Mouse (Mus musculus) megakaryocyte-erythroid progenitor cell, adult 5-6 weeks (primary cell): ENCODE data around the gene Gm21764. TPM values are rescaled to one million over a fixed set of nuclear protein-coding genes. Genes with fewer than 3 reads are reported as not detected.
"Not testable (repeated sequence)": the region's sequence is repeated elsewhere in the genome, so short reads cannot be mapped to it uniquely, and the experiment has no call there.

Source experiments
- ATAC-seq: replicated peaks from 2 replicates; pipeline ENCODE4 v1.8.0; 2016; ENCODE audit warnings: mild to moderate bottlenecking, inconsistent platforms; ENCODE audit not compliant: severe bottlenecking, poor library complexity, low FRiP score, low TSS enrichment
- total RNA-seq, 2 experiments: library from RNA; stranded (forward) in 1 of 2; stranded (reverse) in 1 of 2; fragments of 200-1000, 215-1000 nt in 1 of 2; fragments of >200 nt in 1 of 2; fragmentation: Nextera tagmentation in 1 of 2; gene quantifications; 2 replicates each; pipeline ENCODE4 v1.2.3; 2014 to 2017

Gm21764 gene
- total RNA-seq (2014; fragmentation: Nextera tagmentation), result not detected in 2 replicates
- not detected in 2 replicates for total RNA-seq (2017)

GRCm38 (mm10) chrY:18061712-18062111 is at the start of gene Gm21764:
Gene Gm21764, minus strand, starts transcription at chrY:18061812.
- not testable (repeated sequence) for ATAC-seq

DNA sequence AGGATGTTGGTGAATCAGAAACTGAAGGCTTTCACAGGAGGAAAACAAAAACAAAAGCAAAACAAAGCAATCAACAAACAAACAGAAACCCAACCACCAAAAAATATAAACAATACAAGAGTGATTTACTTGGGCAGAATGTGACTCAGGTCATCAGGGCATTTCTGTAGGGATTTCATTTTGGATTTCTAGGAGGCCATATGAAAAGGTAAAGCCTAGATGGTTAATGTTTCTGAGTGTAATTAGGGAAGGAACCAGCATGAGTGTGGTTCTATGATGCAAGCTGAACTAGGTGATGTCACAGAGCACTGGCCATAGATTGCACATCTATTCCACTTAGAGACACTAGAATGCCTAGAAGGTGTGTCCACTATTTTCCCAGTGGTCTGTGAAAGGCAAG is 27.2 kb upstream of the Gm21764 start, which contains the start of gene Ssty1:
Gene Ssty1 (plus strand): TSS at position 301 of the 400 bp plus-strand sequence.
- ATAC-seq, result not testable (repeated sequence)

Other genes starting within 250 kb of the Gm21764 start
- gene Gm21904, start 215.5 kb downstream of the Gm21764 start, total RNA-seq (2014; fragmentation: Nextera tagmentation), result not detected in 2 replicates
- not detected in 2 replicates for gene Gm21904, start 215.5 kb downstream of the Gm21764 start, total RNA-seq (2017)
- not detected in 2 replicates for gene Gm20772, start 187.1 kb downstream of the Gm21764 start, total RNA-seq (2014; fragmentation: Nextera tagmentation)
- not detected in 2 replicates for gene Gm20772, start 187.1 kb downstream of the Gm21764 start, total RNA-seq (2017)
- gene Gm20831, start 187.1 kb downstream of the Gm21764 start, total RNA-seq (2014; fragmentation: Nextera tagmentation), result not detected in 2 replicates
- not detected in 2 replicates for gene Gm20831, start 187.1 kb downstream of the Gm21764 start, total RNA-seq (2017)
- gene Srsy, start 124.5 kb downstream of the Gm21764 start, total RNA-seq (2014; fragmentation: Nextera tagmentation), result not detected in 2 replicates
- not detected in 2 replicates for gene Srsy, start 124.5 kb downstream of the Gm21764 start, total RNA-seq (2017)
- gene Ssty1, start 27.3 kb upstream of the Gm21764 start, total RNA-seq (2014; fragmentation: Nextera tagmentation), result not detected in 2 replicates
- gene Ssty1, start 27.3 kb upstream of the Gm21764 start, total RNA-seq (2017), result not detected in 2 replicates